Mouse (Mus musculus) cortical plate, adult 2 months (tissue): ENCODE measurements around the gene Ddias. TPM values are rescaled to one million over a fixed set of nuclear protein-coding genes. Genes with fewer than 3 reads are reported as not detected.

Experiments used
- H3K27ac ChIP-seq: fragments of 200-500 bp; 2 replicates; pipeline ENCODE4 v1.5.1; 2012; ENCODE audit warnings: low read length, control low read depth, inconsistent platforms; ENCODE audit not compliant: insufficient read depth
- H3K4me1 ChIP-seq: fragments of 200-500 bp; 2 replicates; pipeline ENCODE4 v1.6.1; 2011; ENCODE audit warnings: low read length; ENCODE audit not compliant: control insufficient read depth, insufficient read depth
- H3K4me3 ChIP-seq: fragments of 200-500 bp; 2 replicates; pipeline ENCODE4 v1.5.1; 2011; ENCODE audit warnings: mild to moderate bottlenecking, low read length, control low read depth; ENCODE audit not compliant: insufficient read depth
- CTCF ChIP-seq: fragments of 200-500 bp; IDR thresholded peaks from 2 replicates; pipeline ENCODE4 v1.5.1; 2011; ENCODE audit warnings: mild to moderate bottlenecking, control low read depth, low read length; ENCODE audit not compliant: insufficient read depth; ENCODE audit errors: extremely low read depth
- POLR2A ChIP-seq: fragments of 200-500 bp; IDR thresholded peaks from 2 replicates; pipeline ENCODE4 v1.6.1; 2011; ENCODE audit warnings: mild to moderate bottlenecking, low read length, control low read depth; ENCODE audit not compliant: insufficient read depth; ENCODE audit errors: extremely low read depth
- polyA plus RNA-seq: library from polyadenylated mRNA; depleted of rRNA; stranded (reverse); fragments of >200 nt; gene quantifications from 2 replicates; pipeline ENCODE4 v1.2.3, GENCODE M21; 2012

Ddias gene
- polyA plus RNA-seq, 1 experiment = 0.35 TPM

DNA sequence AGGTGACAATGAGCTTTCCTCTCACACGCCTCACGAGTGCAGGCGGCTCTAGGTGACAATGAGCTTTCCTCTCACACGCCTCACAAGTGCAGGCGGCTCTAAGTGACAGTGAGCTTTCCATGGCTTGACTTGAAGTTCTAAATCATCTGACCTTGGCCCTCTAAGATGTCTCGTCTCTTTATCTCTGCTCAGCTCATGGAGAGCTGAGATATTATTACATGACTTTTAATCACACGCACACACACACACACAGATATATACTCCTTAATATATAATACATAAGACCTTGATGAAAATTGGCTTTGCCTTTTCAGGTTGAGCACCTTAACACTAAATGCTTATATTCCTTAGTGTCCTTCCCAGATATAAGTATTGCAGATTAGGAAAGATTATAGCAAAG is 12.8 kb upstream of the Ddias start:
- no peak for TF ChIP-seq POLR2A
- no peak for TF ChIP-seq CTCF
- no peaks in the 10 kb centered on the region for H3K4me1 ChIP-seq
- H3K4me3 ChIP-seq = no peak overlapping the region
- H3K27ac ChIP-seq = no peak overlapping the region

DNA sequence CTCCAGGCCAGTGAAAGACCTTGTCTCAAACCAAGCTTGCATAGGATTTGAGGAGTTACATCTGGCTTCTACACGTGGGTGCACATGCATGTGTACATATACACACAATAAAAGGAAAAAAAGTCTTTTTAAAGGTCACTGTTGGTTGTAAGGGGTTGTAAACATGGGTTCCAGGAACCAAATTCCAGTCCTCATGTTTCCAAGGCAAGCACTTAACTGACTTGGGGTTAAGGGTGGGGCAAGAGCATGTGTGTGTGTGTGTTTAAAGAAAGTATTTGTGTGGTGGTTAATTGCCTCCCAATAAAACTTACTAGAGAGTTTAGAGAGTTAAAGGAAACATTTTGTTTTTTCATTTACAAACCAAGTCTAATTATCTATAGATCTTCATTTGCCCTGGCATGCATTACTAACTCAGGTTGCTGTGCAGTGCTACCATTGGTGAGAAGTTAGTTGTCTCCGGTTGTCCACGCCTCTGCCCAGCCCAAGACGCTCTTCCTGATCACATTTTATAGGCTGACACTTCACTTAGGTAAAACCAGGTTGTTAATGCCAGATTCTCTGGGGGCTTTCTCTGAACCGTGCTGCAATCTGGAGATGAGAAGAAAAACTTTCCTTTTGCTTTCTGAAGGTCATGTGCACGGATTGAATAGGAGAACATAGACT is 11.1 kb upstream of the Ddias start:
- H3K4me1 ChIP-seq = no peaks in the 10 kb centered on the region
- TF ChIP-seq POLR2A = no peak
- TF ChIP-seq CTCF = no peak

DNA sequence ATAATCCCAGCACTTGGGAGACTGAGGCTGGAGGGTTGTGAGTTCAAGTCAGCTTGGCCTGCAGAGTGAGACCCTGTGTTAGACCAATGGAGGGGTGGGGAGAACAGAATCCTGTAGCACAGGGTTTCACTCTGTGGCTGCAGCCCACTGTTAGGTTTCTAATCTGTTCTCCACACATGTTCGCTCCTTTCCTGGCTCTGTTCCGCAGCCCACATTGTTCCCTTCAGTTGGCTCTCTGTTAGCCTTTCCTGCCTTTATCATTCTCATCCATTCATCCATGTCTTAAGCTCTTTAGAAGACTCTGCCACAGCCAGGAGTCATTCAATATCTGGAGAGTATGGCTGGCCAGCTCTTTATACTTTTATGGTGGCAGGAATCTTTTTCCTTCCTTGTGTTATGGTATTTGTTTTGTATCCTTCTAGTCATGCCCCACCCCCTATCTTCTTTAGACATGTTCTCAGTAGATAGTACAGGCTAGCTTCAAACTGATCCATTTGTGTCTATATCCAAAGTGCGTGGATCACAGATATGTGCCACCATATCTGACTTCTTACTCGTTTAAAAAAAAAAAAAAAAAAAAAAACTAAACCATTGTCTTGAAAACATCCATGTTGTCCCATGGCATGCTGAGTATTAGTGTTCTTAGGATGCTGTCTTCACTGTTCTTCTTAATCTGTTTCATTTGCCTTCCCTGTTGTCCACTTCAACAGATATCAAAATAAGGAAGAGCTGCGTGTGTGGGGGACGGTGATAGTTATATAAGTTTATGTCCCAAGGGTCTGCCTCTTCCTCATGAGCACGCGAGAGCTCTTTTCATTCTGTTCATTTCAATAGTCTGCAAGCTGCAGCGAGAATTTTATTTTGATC is 10.0 kb upstream of the Ddias start:
- H3K4me3 ChIP-seq = no peak overlapping the region
- H3K4me1 ChIP-seq = no peaks in the 10 kb centered on the region
- TF ChIP-seq CTCF = no peak
- H3K27ac ChIP-seq = no peak overlapping the region

More for the DNA sequence above, 11.1 kb upstream of the Ddias start:
- Histone ChIP-seq H3K27ac (no peak overlapping the region), H3K4me3 (no peak overlapping the region)

DNA sequence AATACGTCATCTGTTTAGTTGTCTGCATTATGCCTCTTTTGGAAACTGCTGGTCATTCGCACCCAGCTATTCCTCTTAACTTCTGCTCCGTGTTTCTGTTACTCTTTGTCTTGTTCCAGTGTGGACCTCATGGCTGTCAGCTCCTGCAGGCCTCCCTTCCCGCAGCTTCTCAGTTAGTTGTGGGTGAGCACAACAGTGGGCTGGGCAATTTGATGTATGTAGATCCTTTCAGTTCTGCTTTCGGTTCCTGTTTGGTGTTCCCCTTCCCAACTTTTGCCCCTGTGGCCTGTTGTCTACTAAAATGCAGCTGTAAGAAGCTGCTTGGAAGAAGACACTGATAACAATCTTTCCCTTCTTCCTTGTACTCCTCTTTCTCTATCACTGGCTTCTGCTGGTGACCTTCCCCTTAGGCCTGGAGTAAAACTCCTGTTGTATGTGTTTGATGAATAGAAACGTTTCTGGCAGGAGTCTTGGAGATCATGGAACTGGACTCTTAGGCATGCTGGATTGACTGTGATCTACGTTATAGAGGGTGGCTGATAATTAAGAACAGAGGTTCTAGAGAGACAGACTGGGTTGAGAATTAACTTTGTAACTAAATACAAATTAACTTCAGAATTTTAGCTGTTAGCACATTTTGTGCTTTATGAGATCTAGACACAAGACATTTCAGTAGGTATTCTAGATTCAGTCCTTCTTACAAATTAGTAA is 4.7 kb upstream of the Ddias start:
- TF ChIP-seq POLR2A (no peak), CTCF (no peak)
- no peaks in the 10 kb centered on the region; the same call in 1 of the 2 replicates for H3K4me1 ChIP-seq
- H3K27ac ChIP-seq = no peak overlapping the region
- H3K4me3 ChIP-seq = no peak overlapping the region

DNA sequence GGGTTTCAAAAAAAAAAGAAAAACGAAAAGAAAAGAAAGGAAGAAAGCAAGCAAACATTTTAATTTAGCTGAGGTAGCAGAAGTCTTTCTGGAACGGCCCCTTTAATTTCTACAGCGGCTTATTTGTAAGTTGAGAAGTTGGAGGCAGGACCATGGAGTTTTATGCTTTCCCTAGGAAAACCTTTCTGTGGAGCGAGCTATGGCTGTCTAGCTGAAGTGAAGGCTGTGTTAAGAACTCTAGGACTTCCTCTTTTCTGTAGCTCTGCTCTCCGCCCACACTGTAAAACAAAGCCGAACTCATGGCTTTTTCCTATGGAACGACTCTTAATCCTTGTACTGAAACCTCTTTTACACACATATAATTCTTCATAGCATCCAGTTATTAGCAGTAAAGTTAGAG is 2.5 kb upstream of the Ddias start:
- no peaks in the 10 kb centered on the region; the same call in 1 of the 2 replicates for H3K4me1 ChIP-seq
- peak overlapping the region; percentile 6; the same call in 1 of the 2 replicates for H3K4me3 ChIP-seq
- TF ChIP-seq CTCF = no peak
- TF ChIP-seq POLR2A = no peak
- H3K27ac ChIP-seq = no peak overlapping the region

DNA sequence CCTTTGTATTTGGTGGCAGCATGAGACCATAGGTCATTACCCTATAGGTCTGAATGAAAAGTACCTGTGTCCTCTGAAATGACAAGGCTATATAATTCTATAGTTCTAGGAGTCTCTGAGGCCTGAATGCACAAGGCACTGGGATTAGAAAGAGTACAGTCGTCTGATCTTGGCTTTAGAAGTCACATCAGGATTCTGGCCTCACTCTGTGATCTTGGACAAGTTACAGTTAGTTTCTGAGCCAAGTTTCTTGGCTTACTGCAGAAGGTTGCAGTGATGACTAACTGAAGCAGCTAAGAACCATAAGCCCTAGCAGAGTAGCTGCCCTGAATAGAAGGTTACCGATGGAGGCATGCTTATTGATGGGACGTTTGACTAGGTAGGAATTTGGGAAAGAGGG is 2.0 kb upstream of the Ddias start:
- no peak overlapping the region for H3K27ac ChIP-seq
- H3K4me1 ChIP-seq = no peaks in the 10 kb centered on the region; the same call in 1 of the 2 replicates
- H3K4me3 ChIP-seq = no peak overlapping the region; the same call in 1 of the 2 replicates
- TF ChIP-seq POLR2A = no peak
- no peak for TF ChIP-seq CTCF

DNA sequence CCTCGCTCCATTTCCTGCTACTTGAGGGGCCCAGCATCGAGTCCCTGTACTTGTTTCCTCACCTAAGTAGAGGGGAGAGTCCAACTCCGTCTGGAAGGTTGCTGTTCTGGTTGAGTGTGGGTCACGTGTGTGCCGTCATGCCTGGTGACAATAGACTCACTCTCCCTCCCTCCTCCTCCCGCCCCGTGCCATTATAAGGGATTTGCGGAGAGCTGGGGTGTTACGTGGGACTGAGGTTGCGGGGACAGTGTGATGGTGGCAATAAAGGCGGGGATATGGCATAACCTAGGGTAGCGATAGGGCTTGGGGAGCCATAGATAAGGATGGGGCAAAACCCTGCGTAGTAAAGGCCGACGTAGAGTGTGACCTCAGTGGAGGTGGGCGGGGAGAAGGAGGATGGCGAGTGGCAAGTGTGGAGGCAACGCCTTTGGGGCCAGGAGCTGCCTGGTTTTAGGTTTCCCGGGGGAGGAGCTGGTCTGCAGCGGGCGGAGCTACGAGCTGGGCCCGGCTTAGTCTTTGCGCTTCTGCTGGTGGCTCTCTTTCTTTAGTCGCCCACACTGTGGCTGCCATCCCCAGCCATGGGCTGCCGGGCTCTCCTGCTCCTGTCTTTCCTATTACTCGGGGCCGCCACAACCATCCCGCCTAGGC is 838 bp upstream of the Ddias start:
- Histone ChIP-seq H3K4me3 (peak overlapping the region; percentile 71), H3K27ac (peak overlapping the region; percentile 91), H3K4me1 (no peaks in the 10 kb centered on the region; the same call in 1 of the 2 replicates)
- TF ChIP-seq CTCF (no peak), POLR2A (peak; percentile 80)

DNA sequence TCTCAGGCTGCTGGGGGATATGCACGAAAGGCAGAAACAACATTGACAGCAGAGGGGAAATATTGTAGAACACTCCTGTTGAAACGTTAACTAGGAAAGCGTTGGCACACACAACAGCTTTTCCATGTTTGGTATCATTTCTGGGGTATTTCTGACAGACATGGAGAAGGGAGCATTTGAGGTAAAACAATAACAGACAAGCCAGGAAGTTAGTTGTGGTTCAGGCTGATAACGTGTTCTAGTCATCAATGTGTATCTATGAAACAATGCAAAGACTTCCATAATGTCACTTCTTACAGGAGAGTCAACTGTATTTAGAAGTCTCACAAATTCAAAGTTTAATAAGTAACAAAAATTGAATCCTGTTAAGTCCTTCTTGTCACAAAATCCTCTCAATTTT is 2.5 kb downstream of the Ddias start:
- no peak overlapping the region for H3K27ac ChIP-seq
- H3K4me1 ChIP-seq = no peaks in the 10 kb centered on the region; the same call in 1 of the 2 replicates
- TF ChIP-seq POLR2A = no peak
- no peak for TF ChIP-seq CTCF
- no peak overlapping the region for H3K4me3 ChIP-seq

DNA sequence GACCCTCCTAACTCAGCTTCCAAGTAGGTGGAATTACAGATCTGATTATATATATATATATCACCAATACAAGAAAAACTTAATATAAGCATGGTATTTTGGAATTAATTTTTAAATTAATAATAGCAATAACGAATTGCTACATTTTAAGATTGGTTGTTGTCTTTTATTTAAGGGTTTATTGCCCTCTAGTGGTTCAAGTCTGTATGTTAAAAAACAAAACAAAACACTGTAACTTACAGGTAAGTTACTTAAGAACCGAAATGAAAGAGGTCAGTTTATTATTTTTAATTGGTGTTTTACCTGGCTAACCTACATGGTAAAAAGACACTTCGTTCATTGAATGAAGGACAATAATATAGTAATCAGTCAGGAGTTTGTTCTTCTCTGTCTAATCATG is 3.9 kb downstream of the Ddias start:
- no peaks in the 10 kb centered on the region for H3K4me1 ChIP-seq
- no peak overlapping the region for H3K4me3 ChIP-seq
- TF ChIP-seq POLR2A = no peak
- no peak overlapping the region for H3K27ac ChIP-seq
